Mouse (Mus musculus) liver, embryonic 11.5 days (tissue): ENCODE measurements at regions not wholly inside any gene's neighbourhood (a gene's known extent, or its start where the extent isn't known, plus 50 kb on each side); places are given as distances from the start of the nearest gene placed in this dataset.
"Not testable (repeated sequence)": the region's sequence is repeated elsewhere in the genome, so short reads cannot be mapped to it uniquely, and the experiment has no call there.

Experiments used
- ATAC-seq: fragments of 200-750 bp; cut with Nextera tagmentation; replicated peaks from 2 replicates; pipeline ENCODE4 v1.8.0; 2017; ENCODE audit warnings: moderate number of reproducible peaks, mild to moderate bottlenecking, moderate TSS enrichment, moderate library complexity; ENCODE audit not compliant: low FRiP score
- DNase-seq: peaks from one replicate; pipeline ENCODE4 v3.0.0-alpha.2; 2017; ENCODE audit warnings: low spot score
- H3K27ac ChIP-seq: fragments of 300-500 bp; sonication (generic); 2 replicates; pipeline ENCODE4 v1.5.1; 2014; ENCODE audit warnings: mild to moderate bottlenecking, low read depth, low read length, control low read depth
- H3K27me3 ChIP-seq: fragments of 300-500 bp; sonication (generic); replicated peaks from 2 replicates; pipeline ENCODE4 v1.6.1; 2014; ENCODE audit warnings: low read length, mixed read lengths; ENCODE audit not compliant: control insufficient read depth, insufficient read depth
- H3K36me3 ChIP-seq: fragments of 300-500 bp; sonication (generic); 2 replicates; pipeline ENCODE4 v1.6.1; 2014; ENCODE audit warnings: mild to moderate bottlenecking, low read length, moderate library complexity, mixed read lengths; ENCODE audit not compliant: control insufficient read depth, insufficient read depth
- H3K4me1 ChIP-seq: fragments of 300-500 bp; sonication (generic); replicated peaks from 2 replicates; pipeline ENCODE4 v1.6.1; 2014; ENCODE audit warnings: low read length, mixed read lengths; ENCODE audit not compliant: control insufficient read depth, insufficient read depth
- H3K4me2 ChIP-seq: fragments of 300-500 bp; sonication (generic); 2 replicates; pipeline ENCODE4 v1.6.1; 2014; ENCODE audit warnings: mild to moderate bottlenecking, control low read depth, moderate library complexity
- H3K4me3 ChIP-seq: fragments of 300-500 bp; sonication (generic); 2 replicates; pipeline ENCODE4 v1.5.1; 2014; ENCODE audit warnings: low read depth, low read length, control low read depth
- H3K9ac ChIP-seq: fragments of 300-500 bp; sonication (generic); 2 replicates; pipeline ENCODE4 v1.6.1; 2014; ENCODE audit warnings: low read depth, low read length, control low read depth
- H3K9me3 ChIP-seq: fragments of 300-500 bp; sonication (generic); 2 replicates; pipeline ENCODE4 v1.6.1; 2016; ENCODE audit warnings: low read length, inconsistent platforms, mixed read lengths; ENCODE audit not compliant: control insufficient read depth
- WGBS: fragments of 180-500 bp; shearing (Covaris S2); extraction: QIAGEN DNeasy Blood & Tissue Kit; methylation state at CpG from one replicate; pipeline ENCODE4 v1.1.7; 2014; 5-methylcytosine and 5-hydroxymethylcytosine counted together

GRCm38 (mm10) chr17:43139916-43140315 lies 123.6 kb downstream of the Tnfrsf21 start:
- H3K27ac ChIP-seq: no peak overlapping the region
- no peak overlapping the region for H3K9ac ChIP-seq
- H3K9me3 ChIP-seq: no peaks in the 10 kb centered on the region
- H3K4me1 ChIP-seq: no peaks in the 10 kb centered on the region
- H3K36me3 ChIP-seq: no peaks in the 10 kb centered on the region
- 0 out of 2 replicates have a peak overlapping the region, but pooled peaks have one; percentile 12 for H3K4me3 ChIP-seq
- H3K4me2 ChIP-seq: peak overlapping the region; percentile 43
- DNase-seq (no peak), ATAC-seq (no peak)
- no peaks in the 10 kb centered on the region for H3K27me3 ChIP-seq
- 33% methylated on average over 7 of the region's 8 CpGs for WGBS

GRCm38 (mm10) chr17:43141740-43142139 lies 125.4 kb downstream of the Tnfrsf21 start:
- Histone ChIP-seq H3K27me3 (no peaks in the 10 kb centered on the region), H3K27ac (no peak overlapping the region), H3K9ac (no peak overlapping the region), H3K4me3 (no peak overlapping the region), H3K4me1 (no peaks in the 10 kb centered on the region), H3K9me3 (no peaks in the 10 kb centered on the region), H3K4me2 (no peak overlapping the region), H3K36me3 (no peaks in the 10 kb centered on the region)
- ATAC-seq: no peak
- no peak for DNase-seq
- WGBS: 80% methylated on average over 7 of the region's 7 CpGs

GRCm38 (mm10) chr17:43145749-43146148 lies 124.4 kb upstream of the Adgrf1 start:
- Histone ChIP-seq H3K9ac (no peak overlapping the region), H3K27me3 (no peaks in the 10 kb centered on the region), H3K27ac (no peak overlapping the region), H3K4me3 (no peak overlapping the region), H3K4me2 (no peak overlapping the region), H3K4me1 (peaks cover 4% of the 10 kb centered on the region; the same call in 1 of the 2 replicates), H3K9me3 (no peaks in the 10 kb centered on the region), H3K36me3 (no peaks in the 10 kb centered on the region)
- DNase-seq (no peak), ATAC-seq (no peak)
- WGBS: 60% methylated on average over 1 of the region's 1 CpGs

GRCm38 (mm10) chr17:43147935-43148334 lies 122.2 kb upstream of the Adgrf1 start:
- no peak for DNase-seq
- WGBS: 13% methylated on average over 3 of the region's 3 CpGs

GRCm38 (mm10) chr17:43152620-43153019 lies 117.5 kb upstream of the Adgrf1 start:
- Histone ChIP-seq H3K36me3 (no peaks in the 10 kb centered on the region), H3K4me3 (no peak overlapping the region), H3K4me2 (no peak overlapping the region), H3K9ac (no peak overlapping the region), H3K9me3 (no peaks in the 10 kb centered on the region), H3K27ac (no peak overlapping the region), H3K4me1 (peaks cover 4% of the 10 kb centered on the region; the same call in 1 of the 2 replicates), H3K27me3 (no peaks in the 10 kb centered on the region)
- ATAC-seq (no peak), DNase-seq (no peak)
- whole genome bisulfite sequencing: 74% methylated on average over 3 of the region's 3 CpGs

More at GRCm38 (mm10) chr17:43147935-43148334, 122.2 kb upstream of the Adgrf1 start:
- no peak overlapping the region for H3K4me2 ChIP-seq
- H3K36me3 ChIP-seq: no peaks in the 10 kb centered on the region
- H3K9me3 ChIP-seq: no peaks in the 10 kb centered on the region
- no peak overlapping the region for H3K9ac ChIP-seq
- peaks cover 4% of the 10 kb centered on the region; the same call in 1 of the 2 replicates for H3K4me1 ChIP-seq
- no peak overlapping the region for H3K4me3 ChIP-seq
- H3K27ac ChIP-seq: no peak overlapping the region
- no peaks in the 10 kb centered on the region for H3K27me3 ChIP-seq
- no peak for ATAC-seq

GRCm38 (mm10) chr17:43155271-43155670 lies 114.9 kb upstream of the Adgrf1 start:
- WGBS: 90% methylated on average over 8 of the region's 8 CpGs
- H3K27ac ChIP-seq, H3K9me3 ChIP-seq, H3K4me2 ChIP-seq, H3K4me1 ChIP-seq, H3K36me3 ChIP-seq, H3K9ac ChIP-seq, H3K4me3 ChIP-seq, ATAC-seq, H3K27me3 ChIP-seq, DNase-seq: not testable (repeated sequence)

- H3K4me1 ChIP-seq: no peaks in the 10 kb centered on the region; the same call in 1 of the 2 replicates
- DNase-seq (no peak), ATAC-seq (no peak)
- H3K9me3 ChIP-seq: no peaks in the 10 kb centered on the region
- no peak overlapping the region for H3K27ac ChIP-seq
- no peak overlapping the region for H3K4me3 ChIP-seq
- WGBS: 50% methylated on average over 5 of the region's 5 CpGs
- H3K36me3 ChIP-seq: no peaks in the 10 kb centered on the region
- H3K4me2 ChIP-seq: no peak overlapping the region
- no peaks in the 10 kb centered on the region for H3K27me3 ChIP-seq
- no peak overlapping the region for H3K9ac ChIP-seq
Measured at GRCm38 (mm10) chr17:43156116-43156515, 114.0 kb upstream of the Adgrf1 start.

GRCm38 (mm10) chr17:43157781-43158501 lies 112.2 kb upstream of the Adgrf1 start:
- DNase-seq: no peak
- no peak; the same call in 1 of the 2 replicates for ATAC-seq
- Histone ChIP-seq H3K4me2 (no peak overlapping the region), H3K9me3 (no peaks in the 10 kb centered on the region), H3K9ac (no peak overlapping the region), H3K36me3 (no peaks in the 10 kb centered on the region), H3K4me3 (no peak overlapping the region), H3K27me3 (no peaks in the 10 kb centered on the region), H3K27ac (no peak overlapping the region), H3K4me1 (no peaks in the 10 kb centered on the region; the same call in 1 of the 2 replicates)
- 56% methylated on average over 15 of the region's 15 CpGs for WGBS

GRCm38 (mm10) chr17:43158741-43159140 lies 111.4 kb upstream of the Adgrf1 start:
- no peaks in the 10 kb centered on the region for H3K9me3 ChIP-seq
- H3K27ac ChIP-seq: no peak overlapping the region
- H3K4me2 ChIP-seq: no peak overlapping the region
- H3K4me3 ChIP-seq: no peak overlapping the region
- no peaks in the 10 kb centered on the region for H3K36me3 ChIP-seq
- H3K4me1 ChIP-seq: no peaks in the 10 kb centered on the region; the same call in 1 of the 2 replicates
- no peak overlapping the region for H3K9ac ChIP-seq
- DNase-seq (no peak), ATAC-seq (no peak)
- no peaks in the 10 kb centered on the region for H3K27me3 ChIP-seq
- 70% methylated on average over 10 of the region's 10 CpGs for WGBS
